ENCODE assay signal across 18 mouse cellular contexts in genomic region chr8:56219391-56219790, GRCm38 (mm10).
DNase-seq lines count a peak whose midpoint lies in the region.
"Had no signal": no experiment of that assay in that cellular context is flagged by ENCODE, and none has a peak within 500 bp of the region (broad histone marks: within the 10 kb centered on the region; RNA-seq: fewer than 3 reads in every experiment).

No protein-coding gene starts in this region.

- no peak overlapping the region for H3K4me3 ChIP-seq in heart, embryonic 10.5 days
- H3K4me3 ChIP-seq: embryonic facial prominence, embryonic 10.5 days; forebrain, embryonic 13.5 days; heart, embryonic 13.5 days; hindbrain, embryonic 15.5 days had no signal

- 65% methylated on average over 1 of the region's 1 CpGs for WGBS in large intestine, adult 2 months
- WGBS in heart, embryonic 10.5 days = 86% methylated on average over 1 of the region's 1 CpGs

- H3K27ac ChIP-seq in heart, embryonic 10.5 days = no peak overlapping the region
- H3K27ac ChIP-seq: embryonic facial prominence, embryonic 10.5 days; forebrain, embryonic 13.5 days; heart, embryonic 13.5 days; hindbrain, embryonic 15.5 days had no signal

- H3K36me3 ChIP-seq in heart, embryonic 10.5 days = no peaks in the 10 kb centered on the region
- H3K36me3 ChIP-seq: embryonic facial prominence, embryonic 10.5 days; heart, embryonic 13.5 days; hindbrain, embryonic 15.5 days had no signal

- no peaks in the 10 kb centered on the region for H3K9me3 ChIP-seq in heart, embryonic 10.5 days
- H3K9me3 ChIP-seq: embryonic facial prominence, embryonic 10.5 days; forebrain, embryonic 13.5 days; heart, embryonic 13.5 days; hindbrain, embryonic 15.5 days had no signal

- peak; percentile 7 to 18 for DNase-seq in kidney, adult 8-10 months
- no peak for DNase-seq in kidney, adult 11 months
- DNase-seq in ES-CJ7 (ENCODE audit: low read depth, low spot score) (peak; percentile 80), ZHBTc4 (ENCODE audit: low read depth, low spot score) (peak; percentile 69)
- DNase-seq in large intestine, adult 2 months (ENCODE audit: low read depth, low spot score) = peak; percentile 25
- DNase-seq in heart, embryonic 10.5 days (ENCODE audit: low spot score) = no peak
- no peak for DNase-seq in natural killer cell, adult 2 months (ENCODE audit: low spot score in 2 of 2)
- DNase-seq: adrenal gland, adult 8-10 months; adrenal gland, postnatal 36 days; cerebellum, adult 2 months; forebrain, postnatal 0 days; gastrocnemius, postnatal 14 days; heart, postnatal 36 days had no signal

- H3K27me3 ChIP-seq in heart, embryonic 10.5 days (ENCODE audit: insufficient read depth, poor library complexity, severe bottlenecking) = no peaks in the 10 kb centered on the region
- H3K27me3 ChIP-seq: CH12.LX; forebrain, embryonic 13.5 days; heart, embryonic 13.5 days; hindbrain, embryonic 15.5 days had no signal

- no peaks in the 10 kb centered on the region for H3K4me1 ChIP-seq in heart, embryonic 10.5 days
- H3K4me1 ChIP-seq: embryonic facial prominence, embryonic 10.5 days; forebrain, embryonic 13.5 days; heart, embryonic 13.5 days; hindbrain, embryonic 15.5 days had no signal

Comparison
In these comparisons a context has a peak if more than half of its experiments do, and no peak if none do; other contexts are left out.
1. DNase-seq: peak in kidney, adult 8-10 months (2 of 2), ES-CJ7 (single experiment), ZHBTc4 (single experiment) and large intestine, adult 2 months (single experiment); none in kidney, adult 11 months (single experiment), heart, embryonic 10.5 days (single experiment) and natural killer cell, adult 2 months (0 of 2).